Mouse (Mus musculus): ENCODE results near the gene Gm11127.
"Not testable (repeated sequence)": the region's sequence is repeated elsewhere in the genome, so short reads cannot be mapped to it uniquely, and the experiment has no call there.

The Gm11127 gene

GRCm38 (mm10) chr17:36030703-36031582 lies 27.2 kb downstream of the Gm11127 start:
- not testable (repeated sequence) for DNase-seq

DNA sequence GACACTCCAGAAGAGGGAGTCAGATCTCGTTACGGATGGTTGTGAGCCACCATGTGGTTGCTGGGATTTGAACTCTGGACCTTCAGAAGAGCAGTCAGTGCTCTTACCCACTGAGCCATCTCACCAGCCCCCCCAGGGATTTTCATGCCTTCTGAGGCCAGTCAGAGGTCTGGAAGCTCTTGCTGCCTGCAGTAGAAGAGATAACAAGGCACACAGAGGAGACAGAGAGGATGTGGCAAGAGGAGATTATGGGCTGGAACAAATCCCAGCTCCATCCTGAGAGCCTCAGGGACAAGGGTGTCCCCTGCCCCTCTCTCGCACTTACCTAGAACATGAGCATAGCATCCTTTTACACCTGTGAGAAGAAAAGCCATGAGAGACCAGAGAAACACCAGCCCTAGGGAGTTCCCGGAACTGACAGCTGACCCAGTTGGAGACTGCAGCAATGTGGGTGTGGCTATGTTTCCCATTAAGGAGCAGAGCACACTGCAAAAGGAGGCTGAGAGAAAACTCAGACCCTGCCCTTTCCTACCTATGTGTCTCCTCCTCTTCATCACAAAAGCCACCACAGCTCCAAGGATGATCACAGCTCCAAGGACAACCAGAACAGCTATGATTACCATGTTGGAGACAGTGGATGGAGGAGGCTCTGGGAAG lies 28.0 kb downstream of the Gm11127 start:
- DNase-seq, result peak; percentile 21

DNA sequence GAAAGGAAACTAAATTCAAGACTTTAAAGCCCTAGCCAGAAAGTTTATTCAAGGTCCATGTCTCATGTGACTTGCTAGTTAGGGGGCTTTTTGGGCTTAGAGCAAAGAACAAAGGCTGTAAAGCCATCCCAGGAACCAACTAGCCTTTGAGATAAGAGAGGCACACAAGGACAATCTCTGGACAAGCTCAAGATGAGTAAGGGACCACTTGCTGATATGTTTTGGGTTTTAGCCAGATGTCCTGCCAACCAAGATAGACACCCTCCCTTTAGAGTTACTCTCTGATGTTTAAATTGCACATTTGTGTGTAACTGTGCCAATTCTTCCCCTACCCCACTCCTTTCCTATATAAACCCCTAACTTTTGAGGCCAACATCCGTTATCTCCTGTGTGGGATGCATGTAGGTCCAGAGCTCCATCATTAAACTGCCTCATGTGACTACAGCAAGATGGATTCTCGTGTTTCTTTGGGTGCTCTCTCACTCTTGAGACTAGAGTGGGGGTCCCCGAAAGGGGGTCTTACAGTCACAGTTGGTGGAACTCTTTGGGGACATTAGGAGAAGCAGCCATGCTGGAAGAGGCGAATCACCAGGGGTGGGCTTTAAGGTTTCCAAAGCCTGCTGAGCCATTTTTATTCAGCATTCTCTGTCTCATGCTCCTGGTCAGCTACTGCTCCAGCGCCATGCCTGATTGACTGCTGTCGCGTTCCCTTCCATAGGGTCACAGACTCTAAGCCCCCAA lies 29.1 kb downstream of the Gm11127 start:
- no peak for DNase-seq

DNA sequence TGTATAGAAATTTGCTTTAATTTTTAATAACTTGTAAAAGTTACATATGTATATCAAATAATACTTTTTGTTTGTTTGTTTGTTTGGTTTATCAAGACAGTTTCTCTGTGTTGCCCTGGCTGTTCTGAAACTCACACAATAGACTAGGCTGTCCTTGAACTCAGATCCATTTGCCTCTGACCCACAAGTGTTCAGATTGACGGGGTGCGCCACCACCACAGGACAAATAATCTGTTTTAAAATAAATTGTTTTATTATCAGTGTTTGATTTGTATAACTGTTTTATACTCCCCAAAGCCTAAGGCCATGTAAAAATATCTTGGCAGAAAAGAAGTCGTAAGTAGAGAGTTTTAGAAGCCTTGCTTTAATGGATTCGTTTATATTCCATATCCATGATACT lies 30.5 kb downstream of the Gm11127 start:
- DNase-seq, result no peak

- DNase-seq, result no peak
These were observed 32.3 kb downstream of the Gm11127 start for GRCm38 (mm10) chr17:36025901-36026300.

DNA sequence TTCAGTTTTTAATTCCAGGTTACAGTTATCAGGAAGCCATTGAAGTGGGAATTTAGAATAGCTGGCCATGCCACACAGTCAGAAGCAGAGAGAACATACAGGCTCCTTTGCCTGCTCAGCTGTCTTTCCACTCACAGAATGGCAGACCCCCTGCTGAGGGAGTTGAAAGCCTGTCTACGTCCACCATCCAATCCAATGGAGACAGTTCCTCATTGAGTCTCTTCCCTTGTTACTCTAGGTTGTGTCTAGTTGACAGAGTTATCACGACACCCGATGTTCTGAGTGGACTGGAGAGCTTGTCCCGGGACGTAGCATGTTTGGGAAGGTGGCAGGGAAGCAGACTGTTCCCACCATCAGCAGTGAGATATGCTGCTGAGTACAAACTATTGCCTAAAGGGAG lies 33.0 kb downstream of the Gm11127 start:
- DNase-seq, result no peak

DNA sequence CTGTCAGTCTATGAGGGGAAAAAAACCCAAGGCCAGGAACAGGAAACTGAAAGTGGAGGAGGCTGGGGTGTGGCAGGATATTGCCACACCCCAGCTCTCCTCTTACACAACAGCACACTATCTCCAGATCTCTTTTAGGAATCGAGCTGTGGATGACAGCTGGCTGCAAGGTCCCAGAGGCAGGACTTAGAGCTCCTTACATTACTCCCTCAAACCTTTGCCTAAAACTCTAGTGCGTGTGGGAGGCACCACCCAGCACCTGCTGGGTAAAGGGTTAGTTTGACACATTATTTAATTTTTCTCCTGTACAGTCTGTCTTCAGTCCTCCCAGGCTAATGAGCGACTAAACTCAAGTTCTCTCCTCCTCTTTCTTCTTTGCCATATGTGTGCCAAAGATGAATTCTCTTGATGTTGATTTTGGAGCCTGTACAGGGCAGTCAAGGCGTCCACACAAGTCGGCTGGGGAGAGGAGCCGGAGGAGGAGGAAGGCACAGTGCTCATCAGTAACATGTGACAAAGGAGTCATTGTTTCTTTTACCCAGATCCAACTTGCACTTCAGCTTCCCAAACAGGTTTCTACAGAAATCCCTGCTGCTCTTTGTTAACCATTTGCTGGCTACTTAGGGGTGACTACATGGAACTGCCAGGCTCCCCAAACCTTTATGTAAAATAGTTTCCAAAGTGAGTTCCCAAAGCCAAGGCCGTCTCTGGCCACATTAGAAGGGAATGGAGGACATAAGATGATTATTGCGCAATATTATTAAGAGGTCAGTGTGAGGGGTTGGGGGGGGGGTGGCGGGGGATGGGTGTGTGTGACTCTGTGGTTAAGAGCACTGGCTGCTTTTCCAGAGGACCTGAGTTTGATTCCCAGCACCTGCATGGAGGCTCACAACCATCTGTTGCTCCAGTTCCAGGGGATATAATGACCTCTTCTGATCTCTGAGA lies 34.2 kb downstream of the Gm11127 start:
- peak; percentile 83 for DNase-seq

DNA sequence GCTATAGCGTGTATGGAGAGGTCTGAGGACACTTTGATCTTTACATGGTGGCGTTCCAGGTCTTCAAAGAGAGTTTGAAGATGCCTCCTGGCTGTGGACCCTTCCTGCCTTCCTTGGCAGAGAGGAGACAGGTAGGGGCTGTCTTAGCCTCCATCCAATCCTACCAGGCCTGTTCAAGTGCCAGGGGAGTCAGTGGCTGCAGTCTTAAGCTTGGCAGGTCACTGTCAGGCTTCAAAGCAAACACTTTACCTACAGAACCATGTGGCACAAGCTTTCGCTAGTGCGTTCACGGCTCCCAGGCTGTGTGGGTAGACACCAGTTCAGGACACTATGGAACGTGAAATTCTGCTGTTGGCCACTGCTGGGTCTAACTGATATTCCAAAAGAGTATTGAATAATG lies 35.2 kb downstream of the Gm11127 start:
- no peak for DNase-seq

GRCm38 (mm10) chr17:36022098-36022497 lies 36.1 kb downstream of the Gm11127 start:
- DNase-seq, result no peak

- DNase-seq, result no peak
These were observed 36.9 kb downstream of the Gm11127 start for GRCm38 (mm10) chr17:36021309-36021708.

- DNase-seq, result peak; percentile 91
These were observed 37.7 kb downstream of the Gm11127 start, which contains the start of gene H2-T24 for GRCm38 (mm10) chr17:36020191-36021073. Gene H2-T24 (minus strand): TSS chr17:36020560.

DNA sequence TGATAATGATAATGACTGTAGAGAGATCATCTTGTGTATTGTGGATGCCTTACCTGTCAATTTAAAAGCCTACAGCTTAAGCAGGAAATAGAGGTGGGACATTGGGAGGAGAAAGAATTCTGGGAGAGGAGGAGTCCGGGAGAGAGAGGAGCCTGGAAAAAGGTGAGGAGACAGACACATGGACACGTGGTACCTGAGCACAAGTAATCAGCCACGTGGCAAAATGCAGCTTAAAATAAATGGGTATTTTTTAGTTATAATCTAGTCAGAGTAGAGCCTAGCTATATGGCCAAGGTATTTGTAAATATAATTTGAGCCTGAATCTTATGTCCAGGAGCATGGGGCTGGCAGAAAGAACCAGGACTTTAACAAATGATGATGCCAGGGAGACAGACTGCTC lies 38.7 kb downstream of the Gm11127 start:
- DNase-seq, result no peak

DNA sequence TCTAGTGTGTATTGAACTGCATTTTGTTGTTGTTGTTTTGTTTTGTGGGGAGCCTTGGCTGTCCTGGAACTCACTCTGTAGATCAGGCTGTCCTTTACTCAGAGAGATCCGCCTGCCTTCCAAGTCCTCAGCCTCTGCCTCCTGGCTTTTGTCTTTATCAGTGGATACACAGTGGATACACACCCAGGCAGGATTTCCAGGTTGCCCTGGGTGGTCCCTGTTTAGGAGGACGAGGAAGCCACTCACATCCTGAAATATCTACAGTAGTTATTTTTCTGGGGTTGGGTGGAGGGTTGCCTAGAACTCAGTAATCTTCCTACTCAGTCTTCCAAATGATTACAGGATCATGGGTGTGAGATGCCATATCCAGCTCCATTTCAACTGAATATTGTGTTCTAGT lies 39.2 kb downstream of the Gm11127 start:
- peak; percentile 74 for DNase-seq

GRCm38 (mm10) chr17:36017046-36017445 lies 41.1 kb downstream of the Gm11127 start:
- no peak for DNase-seq

DNA sequence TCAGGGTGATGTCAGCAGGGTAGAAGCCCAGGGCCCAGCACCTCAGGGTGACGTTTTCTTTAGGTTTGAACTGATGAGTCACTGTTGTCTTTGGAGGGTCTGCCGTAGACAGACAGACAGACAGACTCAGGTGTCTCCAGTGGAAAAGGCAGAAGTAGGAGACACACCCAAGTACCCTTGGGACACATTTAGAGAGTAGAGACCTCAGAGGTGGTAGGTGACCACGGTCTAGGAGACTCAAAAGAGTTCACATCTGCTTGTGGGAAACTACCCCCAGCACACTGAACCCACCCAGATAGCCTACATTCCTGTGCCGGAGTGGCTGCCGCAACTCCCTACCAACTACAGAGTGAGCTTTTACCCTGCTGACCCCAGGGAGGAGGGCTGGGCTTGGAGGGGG lies 43.2 kb downstream of the Gm11127 start:
- no peak for DNase-seq

All from lung, postnatal 36 days (tissue).